Mouse (Mus musculus) CH12.LX (cell line): Measurements from ENCODE around the gene Opcml.

Experiments used
- CTCF ChIP-seq, 2 experiments: IDR thresholded peaks in 1 of 2; conservative IDR thresholded peaks in 1 of 2; 2 replicates each; pipeline ENCODE4 v1.5.1; 2011 to 2012; ENCODE audit warnings: low read depth in 2 of 2, low read length in 2 of 2, improper control_type of control experiment in 1 of 2, inconsistent platforms in 1 of 2, mild to moderate bottlenecking in 1 of 2, moderate library complexity in 1 of 2
- E2F4 ChIP-seq: IDR thresholded peaks from 2 replicates; pipeline ENCODE4 v1.6.1; 2011; ENCODE audit warnings: low read depth, low read length, improper control_type of control experiment; ENCODE audit not compliant: insufficient replicate concordance
- IRF4 ChIP-seq: IDR thresholded peaks from 2 replicates; pipeline ENCODE4 v1.6.1; 2014; ENCODE audit warnings: low read depth, mild to moderate bottlenecking, inconsistent platforms, low read length, improper control_type of control experiment
- MYC ChIP-seq: IDR thresholded peaks from 2 replicates; pipeline ENCODE4 v1.6.1; 2011; ENCODE audit warnings: low read depth, mild to moderate bottlenecking, improper control_type of control experiment, low read length
- POLR2A ChIP-seq: IDR thresholded peaks from 2 replicates; pipeline ENCODE4 v1.6.1; 2011; ENCODE audit warnings: low read depth, mild to moderate bottlenecking, improper control_type of control experiment, low read length
- SMC3 ChIP-seq: IDR thresholded peaks from 2 replicates; pipeline ENCODE4 v1.6.1; 2011; ENCODE audit warnings: low read depth, low read length, improper control_type of control experiment

DNA sequence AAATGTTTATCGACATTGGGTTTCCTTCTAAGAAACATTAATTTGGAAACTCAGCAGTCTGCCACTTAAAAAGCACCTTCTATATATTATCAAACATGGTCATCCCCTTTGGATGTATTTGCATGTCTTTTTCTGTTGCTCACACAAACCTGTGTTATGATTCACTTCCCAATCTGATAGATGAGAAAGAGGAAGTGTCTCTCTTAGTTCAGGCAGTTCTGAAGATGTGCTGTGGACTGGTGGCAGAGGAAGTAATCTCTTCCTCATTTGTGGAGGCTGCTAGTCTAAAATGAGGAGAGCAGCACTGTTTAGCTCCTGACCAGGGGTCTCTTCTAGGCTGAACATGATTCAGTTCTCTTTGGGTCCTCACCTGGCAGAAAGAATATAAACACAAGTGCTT, 831.4 kb downstream of the Opcml start:
- no peak for TF ChIP-seq POLR2A
- no peak for TF ChIP-seq IRF4
- TF ChIP-seq SMC3 = no peak
- TF ChIP-seq CTCF (conservative IDR thresholded peaks at IDR 0.05 in 1 of 2, IDR thresholded peaks at IDR 0.05 in 1 of 2; ENCODE audit: low read depth in 2 of 2, low read length in 2 of 2) = no peak
- TF ChIP-seq MYC = no peak
- no peak for TF ChIP-seq E2F4
